Mouse (Mus musculus): ENCODE data around the gene Prss23.
A peak's percentile ranks its signal among the peaks of the same experiment; 100 is the strongest.

Gene Prss23

GRCm38 (mm10) chr7:89508672-89509071, 18.3 kb downstream of the Prss23 start:
- peak; percentile 35 for DNase-seq (ENCODE audit: low read depth, low spot score)

- DNase-seq (ENCODE audit: low read depth, low spot score): peak; percentile 90
These were observed 27.3 kb downstream of the Prss23 start for GRCm38 (mm10) chr7:89499516-89500307.

- DNase-seq (ENCODE audit: low read depth, low spot score): no peak
These were observed 43.0 kb downstream of the Prss23 start for GRCm38 (mm10) chr7:89483769-89484568.

- peak; percentile 19 for DNase-seq (ENCODE audit: low read depth, low spot score)
These were observed 45.3 kb downstream of the Prss23 start for GRCm38 (mm10) chr7:89481723-89482122.

DNA sequence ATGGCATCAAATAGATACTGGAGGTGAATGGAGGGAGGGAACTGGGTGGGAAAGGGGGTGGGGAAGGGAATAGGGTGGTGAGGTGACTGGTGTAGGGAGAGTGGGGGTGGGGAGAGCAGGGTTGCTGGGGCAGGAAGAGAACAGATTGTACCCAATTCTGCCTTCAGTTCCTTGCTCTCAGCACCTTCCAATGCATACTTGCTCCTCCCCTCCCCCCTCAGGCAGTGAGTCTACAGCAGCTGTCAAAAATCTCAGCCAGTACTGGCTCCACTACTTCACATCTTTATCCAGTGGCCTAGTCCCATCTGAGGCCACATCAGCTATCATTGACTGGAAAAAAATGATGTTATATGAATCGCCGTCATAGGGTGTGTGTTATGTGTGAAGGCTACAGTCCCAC, 48.5 kb downstream of the Prss23 start:
- no peak for DNase-seq (ENCODE audit: low read depth, low spot score)

DNA sequence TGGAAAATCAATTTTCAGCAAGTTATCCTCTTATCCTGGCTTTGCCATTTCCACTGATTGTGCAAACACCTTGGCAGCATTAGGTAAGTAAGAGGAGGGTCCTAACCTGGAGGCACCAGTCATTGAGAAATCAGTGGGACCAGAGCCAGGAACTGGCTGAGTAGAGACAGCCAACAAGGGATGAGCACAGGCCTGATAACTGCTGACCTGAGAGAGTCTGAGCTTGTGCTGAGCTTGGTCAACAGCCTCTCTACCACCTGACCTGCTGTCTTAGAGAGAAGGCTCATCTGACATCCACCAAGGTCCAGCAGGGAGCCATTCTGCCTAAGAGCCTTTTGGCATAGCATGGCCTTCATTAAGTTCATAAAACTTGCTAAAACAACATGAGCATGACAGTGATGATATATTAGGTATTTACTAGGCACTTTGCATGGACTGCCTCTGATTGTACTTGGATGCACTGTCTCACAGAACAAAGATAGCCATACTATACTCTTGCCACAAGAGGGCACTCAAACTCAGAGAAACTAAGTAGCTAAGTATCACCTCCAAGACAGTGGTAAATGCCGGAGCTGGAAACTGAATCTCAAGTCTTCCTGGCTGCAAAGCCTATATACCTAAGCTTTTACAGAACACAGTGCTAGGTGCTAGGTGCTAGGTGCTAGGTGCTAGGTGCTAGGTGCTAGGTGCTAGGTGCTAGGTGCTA, 49.5 kb downstream of the Prss23 start:
- peak; percentile 83 for DNase-seq (ENCODE audit: low read depth, low spot score)

DNA sequence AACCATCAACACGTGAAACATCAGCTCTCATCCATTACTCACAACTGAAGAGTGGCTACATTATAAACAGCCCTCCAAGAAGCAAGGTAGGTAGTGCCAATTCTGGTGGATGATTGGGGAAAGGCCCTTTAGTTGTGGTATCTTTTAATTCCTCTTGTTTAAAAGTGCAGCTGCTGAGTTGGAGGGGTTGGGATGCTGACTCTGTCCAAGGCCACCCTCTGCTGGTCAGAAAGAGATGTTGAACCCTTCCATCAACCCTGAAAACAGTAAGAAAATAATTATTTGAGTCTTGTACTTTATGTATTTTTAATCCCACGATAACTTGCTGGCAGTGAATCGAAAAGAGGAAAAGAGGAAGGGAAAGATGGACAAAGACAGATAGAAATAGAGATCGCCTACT, 53.5 kb downstream of the Prss23 start:
- DNase-seq (ENCODE audit: low read depth, low spot score): peak; percentile 37

GRCm38 (mm10) chr7:89463775-89464592, 63.0 kb downstream of the Prss23 start:
- DNase-seq (ENCODE audit: low read depth, low spot score): peak; percentile 65

- DNase-seq (ENCODE audit: low read depth, low spot score): no peak
These were observed 63.7 kb downstream of the Prss23 start for GRCm38 (mm10) chr7:89463246-89463645.

DNA sequence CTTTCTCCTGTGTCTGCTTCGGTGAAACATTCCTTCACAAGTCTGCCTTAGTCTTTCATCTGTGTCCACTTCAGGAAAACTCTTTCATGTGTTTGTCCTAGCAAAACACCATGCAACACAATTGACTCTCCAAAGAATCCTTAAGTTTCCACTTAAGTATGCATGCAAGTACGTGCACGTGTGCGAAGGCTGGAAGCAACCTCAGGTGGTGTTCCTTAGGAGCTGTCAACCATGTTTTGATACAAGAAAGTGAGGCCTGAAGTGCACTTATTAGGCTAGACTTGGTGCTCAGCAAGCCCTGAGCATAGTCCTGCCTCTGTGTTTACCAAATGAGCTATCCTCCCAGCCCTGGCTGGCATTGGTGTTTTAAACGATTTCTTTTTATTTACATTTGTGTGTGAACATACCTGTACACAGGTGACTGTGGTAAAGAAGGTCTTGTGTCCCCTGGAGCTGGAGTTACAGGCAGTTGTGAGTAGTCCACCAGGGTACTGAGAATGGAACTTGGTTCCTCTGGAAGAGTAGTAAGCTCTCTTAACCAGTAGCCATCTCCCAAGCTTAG, 64.3 kb downstream of the Prss23 start:
- no peak for DNase-seq (ENCODE audit: low read depth, low spot score)

- no peak for DNase-seq (ENCODE audit: low read depth, low spot score)
These were observed 65.6 kb downstream of the Prss23 start for GRCm38 (mm10) chr7:89461351-89461750.

DNA sequence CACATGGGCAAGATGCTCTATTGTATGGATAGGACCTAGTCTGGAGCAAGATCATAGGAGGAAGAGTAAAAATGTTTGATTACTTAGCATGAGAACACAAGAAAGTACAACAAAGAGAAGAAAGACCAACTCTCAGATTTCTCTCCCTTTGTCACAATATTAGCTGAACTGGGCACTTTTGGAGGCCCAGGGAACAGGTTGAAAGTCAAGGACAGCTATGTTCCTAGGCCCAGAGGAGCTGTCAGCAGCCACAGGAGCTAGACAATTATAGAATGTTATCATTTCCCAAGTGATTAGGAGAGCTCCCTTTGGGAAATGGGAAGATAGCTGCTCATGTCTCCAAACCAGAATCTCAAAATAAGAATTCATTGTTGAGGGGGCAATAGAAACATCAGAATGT, 66.1 kb downstream of the Prss23 start:
- no peak for DNase-seq (ENCODE audit: low read depth, low spot score)

DNA sequence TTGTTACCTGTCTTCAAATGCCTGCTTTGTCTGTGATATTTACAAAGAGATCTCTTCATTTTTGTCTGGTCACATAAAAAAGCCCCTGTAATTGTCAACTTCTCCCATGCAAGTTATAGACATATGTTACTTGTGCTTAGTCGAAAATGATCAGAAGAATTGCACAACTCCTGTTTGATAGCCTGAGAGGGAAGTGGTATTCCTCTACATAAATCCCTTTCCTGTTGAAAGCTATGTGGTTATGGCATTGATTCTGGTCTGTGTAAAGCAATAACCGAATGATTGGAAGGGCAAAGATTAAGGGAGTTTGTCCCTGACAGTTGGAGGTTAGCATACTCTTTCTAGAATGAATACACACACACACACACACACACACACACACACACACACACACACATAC, 67.3 kb downstream of the Prss23 start:
- DNase-seq (ENCODE audit: low read depth, low spot score): no peak
